Mouse (Mus musculus) central nervous system, embryonic 14 days (tissue): ENCODE results near the gene Ddx10. TPM values are rescaled to one million over a fixed set of nuclear protein-coding genes. Genes with fewer than 3 reads are reported as not detected.

Experiments used
- polyA plus RNA-seq: library from polyadenylated mRNA; depleted of rRNA; stranded (reverse); fragments of >200 nt; gene quantifications from 2 replicates; pipeline ENCODE4 v1.2.3, GENCODE M21; 2012; rRNA removed

The Ddx10 gene
- polyA plus RNA-seq = 15.0 and 16.2 TPM in 2 replicates

DNA sequence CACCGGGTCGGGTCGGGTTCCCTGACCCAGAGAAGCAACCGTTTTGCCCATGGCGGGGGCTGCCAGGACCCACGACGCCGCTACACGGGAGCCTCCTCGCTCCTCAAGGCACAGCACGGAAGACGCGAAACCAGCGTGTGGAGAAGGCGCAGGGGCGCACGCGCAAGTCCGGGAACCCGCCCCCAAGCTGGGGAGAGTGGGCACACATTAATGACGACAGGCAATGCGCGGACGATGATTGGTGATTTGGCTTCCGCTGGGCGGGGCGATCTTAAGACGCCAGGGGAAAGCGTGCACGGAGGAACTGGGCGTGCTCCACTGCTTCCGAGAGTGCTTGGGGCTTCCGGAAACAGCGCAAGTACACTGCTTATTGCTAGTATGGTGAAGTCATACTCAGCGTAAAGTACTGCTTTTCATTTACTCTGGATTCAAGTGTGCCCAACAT lies at the start of gene Ddx10:
Gene Ddx10 (minus strand): TSS at position 101 of the 445 bp plus-strand sequence.

Other genes with a start within 250 kb of the Ddx10 start
- gene Exph5, start 53.6 kb upstream of the Ddx10 start, polyA plus RNA-seq = 0.07 and 0.18 TPM in 2 replicates
- 2.9 and 5.3 TPM in 2 replicates for gene Kdelc2, start 136.0 kb upstream of the Ddx10 start, polyA plus RNA-seq
- gene 4930550C14Rik, start 154.3 kb upstream of the Ddx10 start, polyA plus RNA-seq = 0.22 and 0.73 TPM in 2 replicates